Mouse (Mus musculus) stomach, postnatal 0 days (tissue): ENCODE data around the gene Timm10.

Source experiments
- CTCF ChIP-seq: IDR thresholded peaks from 2 replicates; pipeline ENCODE4 v1.5.1; 2016; ENCODE audit warnings: antibody characterized with exemption, low read depth, mild to moderate bottlenecking, moderate library complexity
- EP300 ChIP-seq: optimal IDR thresholded peaks from 2 replicates; pipeline ENCODE3; 2016; ENCODE audit warnings: antibody characterized with exemption

DNA sequence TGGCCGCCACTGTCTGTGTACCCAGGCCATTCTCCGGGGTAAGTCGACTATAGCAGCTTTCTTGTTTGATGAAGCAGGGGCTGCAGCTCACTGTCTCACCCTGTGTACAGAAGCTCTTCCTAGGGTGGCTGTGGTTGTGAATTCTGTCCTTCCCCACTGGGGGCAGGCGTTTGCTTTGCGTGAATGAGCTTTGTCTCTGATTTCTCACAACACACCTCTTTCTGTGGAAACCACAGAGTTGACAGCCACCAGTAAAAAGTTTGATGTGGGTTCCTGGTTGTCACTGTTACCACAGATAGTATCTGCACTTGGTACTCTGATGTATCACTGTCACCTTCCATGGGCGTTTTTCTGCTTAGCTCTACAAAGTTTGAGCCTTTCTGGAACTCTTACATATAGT is 47.6 kb upstream of the Timm10 start:
- TF ChIP-seq CTCF (peak; percentile 61), EP300 (no peak)
